Mouse (Mus musculus) monocyte, adult 2 months (primary cell): ENCODE results near the gene Hist1h4f.
"Not testable (repeated sequence)": the region's sequence is repeated elsewhere in the genome, so short reads cannot be mapped to it uniquely, and the experiment has no call there.

Experiments
- DNase-seq, 2 experiments: peaks; one replicate each; pipeline ENCODE4 v3.0.0; 2022; ENCODE audit warnings: low spot score in 2 of 2, low read depth in 1 of 2

Hist1h4f gene

DNA sequence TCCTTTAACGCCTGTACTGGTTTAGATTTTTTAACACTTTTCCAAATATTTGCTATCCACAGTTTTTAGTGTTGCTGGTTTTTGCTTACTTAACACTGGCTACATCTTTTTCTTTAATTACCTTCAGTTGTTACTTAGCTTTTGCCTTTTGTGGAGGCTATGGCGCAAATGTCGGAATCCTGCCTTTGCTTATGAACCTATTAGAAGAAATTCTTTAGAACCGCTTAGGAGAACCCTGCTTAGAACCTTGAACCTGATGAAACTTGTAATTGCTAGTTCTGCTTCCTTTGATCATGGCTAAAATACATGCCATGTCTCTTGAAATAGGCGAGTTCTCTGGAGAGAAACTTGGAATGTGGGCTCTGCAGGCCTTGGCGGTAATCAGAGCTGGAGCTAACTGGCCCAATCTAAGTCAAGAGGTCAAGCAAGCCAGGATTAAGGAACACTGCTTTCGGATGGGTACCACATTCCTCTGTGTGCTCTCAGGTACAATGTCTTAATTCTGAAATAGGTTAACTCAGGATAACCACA is 25.0 kb upstream of the Hist1h4f start:
- DNase-seq = no peak

DNA sequence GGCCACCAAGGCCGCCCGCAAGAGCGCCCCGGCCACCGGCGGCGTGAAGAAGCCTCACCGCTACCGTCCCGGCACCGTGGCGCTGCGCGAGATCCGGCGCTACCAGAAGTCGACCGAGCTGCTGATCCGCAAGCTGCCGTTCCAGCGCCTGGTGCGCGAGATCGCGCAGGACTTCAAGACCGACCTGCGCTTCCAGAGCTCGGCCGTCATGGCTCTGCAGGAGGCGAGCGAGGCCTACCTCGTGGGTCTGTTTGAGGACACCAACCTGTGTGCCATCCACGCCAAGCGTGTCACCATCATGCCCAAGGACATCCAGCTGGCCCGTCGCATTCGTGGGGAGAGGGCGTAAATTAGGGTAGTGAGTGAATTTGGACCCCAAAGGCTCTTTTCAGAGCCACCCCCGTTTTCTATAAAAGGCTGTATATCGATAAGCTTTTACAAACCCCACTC is 24.4 kb upstream of the Hist1h4f start:
- not testable (repeated sequence) for DNase-seq

DNA sequence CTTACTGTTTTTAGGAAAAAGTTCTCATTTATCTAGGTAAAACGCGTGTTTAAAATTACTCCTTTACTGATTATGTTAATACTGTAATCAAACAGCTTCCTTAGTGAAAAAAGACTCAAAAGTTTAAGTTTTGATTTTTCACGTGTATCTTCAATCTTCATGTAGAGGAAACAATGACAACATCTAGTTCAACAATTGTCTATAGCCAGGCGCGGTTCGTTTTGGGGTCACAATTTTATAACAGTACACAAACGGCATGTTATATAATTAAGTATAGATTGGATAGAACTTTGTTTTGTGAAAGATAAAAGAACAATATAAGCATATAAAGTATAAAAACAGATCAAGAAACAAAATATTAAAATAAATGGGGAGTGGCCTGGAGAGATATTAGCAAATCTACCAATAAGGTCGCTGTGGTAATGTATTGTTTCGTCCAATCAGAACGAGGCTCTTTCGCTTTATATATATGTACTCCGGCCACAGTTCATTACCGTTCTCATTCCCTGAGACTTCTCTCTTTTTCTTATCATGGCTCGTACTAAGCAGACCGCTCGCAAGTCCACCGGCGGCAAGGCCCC is 23.9 kb upstream of the Hist1h4f start, which contains the start of gene Hist1h3d:
Gene Hist1h3d, plus strand, starts transcription at position 493 of the 581 bp plus-strand sequence.
- peak in 1 of 2 experiments; percentile 61 for DNase-seq

DNA sequence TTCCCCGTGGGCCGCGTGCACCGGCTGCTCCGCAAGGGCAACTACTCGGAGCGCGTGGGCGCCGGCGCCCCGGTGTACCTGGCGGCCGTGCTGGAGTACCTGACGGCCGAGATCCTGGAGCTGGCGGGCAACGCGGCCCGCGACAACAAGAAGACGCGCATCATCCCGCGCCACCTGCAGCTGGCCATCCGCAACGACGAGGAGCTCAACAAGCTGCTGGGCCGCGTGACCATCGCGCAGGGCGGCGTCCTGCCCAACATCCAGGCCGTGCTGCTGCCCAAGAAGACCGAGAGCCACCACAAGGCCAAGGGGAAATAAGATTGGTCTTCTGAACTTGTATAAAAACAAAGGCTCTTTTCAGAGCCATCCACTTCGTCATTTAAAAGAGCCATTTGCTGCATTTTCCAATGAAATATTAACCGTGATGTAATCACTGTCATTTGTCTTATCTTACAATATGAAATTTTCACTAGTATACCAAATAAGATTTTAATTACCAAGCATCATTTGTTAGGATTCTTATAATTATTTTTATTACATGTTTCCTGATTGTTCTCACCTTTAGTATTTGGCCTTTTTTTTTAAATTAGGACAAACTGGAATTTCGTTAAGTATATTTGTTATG is 23.2 kb upstream of the Hist1h4f start:
- DNase-seq = not testable (repeated sequence)

GRCm38 (mm10) chr13:23573898-23574524 is 22.6 kb upstream of the Hist1h4f start, which contains the start of the genes Hist1h2bf and Hist1h2ad:
Gene Hist1h2bf, minus strand, starts transcription at chr13:23574196.
Gene Hist1h2ad, plus strand, starts transcription at chr13:23574381.
- peak; percentile 82 to 87 for DNase-seq

DNA sequence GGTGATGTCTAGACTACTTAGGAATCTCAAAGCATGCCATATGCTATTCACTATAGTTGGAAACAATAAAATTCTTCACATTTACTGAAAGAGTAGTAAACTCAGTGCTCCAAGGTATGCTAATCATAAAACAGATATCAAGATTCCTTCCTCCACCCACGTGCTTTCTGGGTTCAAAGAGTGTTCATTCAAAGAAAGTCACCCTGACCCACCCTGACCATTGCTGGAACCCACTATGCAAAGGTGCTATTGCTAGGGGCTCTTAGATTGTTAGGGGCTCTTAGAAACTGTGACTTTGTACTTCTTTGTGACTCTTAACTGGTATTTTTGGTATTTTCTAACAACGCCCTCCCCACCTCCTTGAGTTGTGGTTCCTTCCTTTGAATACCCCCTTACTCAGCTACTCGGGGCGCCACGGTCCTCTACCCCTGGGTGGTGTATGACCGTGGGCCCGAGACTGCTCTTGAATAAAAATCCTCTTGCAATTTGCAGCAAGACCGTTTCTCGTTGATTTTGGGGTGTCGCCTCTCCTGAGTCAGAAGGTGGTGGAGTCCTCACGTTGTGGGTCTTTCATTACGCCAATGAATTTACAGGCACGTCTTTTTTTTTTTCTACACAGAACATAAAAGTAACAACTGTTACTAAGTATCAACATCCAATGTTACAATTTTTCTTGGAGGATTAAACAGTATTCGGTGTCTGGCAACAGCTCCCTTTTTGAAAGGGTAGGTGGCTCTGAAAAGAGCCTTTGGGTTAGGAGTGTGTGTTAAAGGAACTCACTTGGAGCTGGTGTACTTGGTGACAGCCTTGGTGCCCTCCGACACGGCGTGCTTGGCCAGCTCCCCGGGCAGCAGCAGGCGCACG is 21.8 kb upstream of the Hist1h4f start:
- DNase-seq = not testable (repeated sequence)

GRCm38 (mm10) chr13:23572218-23573033 is 21.0 kb upstream of the Hist1h4f start:
- DNase-seq = no peak

DNA sequence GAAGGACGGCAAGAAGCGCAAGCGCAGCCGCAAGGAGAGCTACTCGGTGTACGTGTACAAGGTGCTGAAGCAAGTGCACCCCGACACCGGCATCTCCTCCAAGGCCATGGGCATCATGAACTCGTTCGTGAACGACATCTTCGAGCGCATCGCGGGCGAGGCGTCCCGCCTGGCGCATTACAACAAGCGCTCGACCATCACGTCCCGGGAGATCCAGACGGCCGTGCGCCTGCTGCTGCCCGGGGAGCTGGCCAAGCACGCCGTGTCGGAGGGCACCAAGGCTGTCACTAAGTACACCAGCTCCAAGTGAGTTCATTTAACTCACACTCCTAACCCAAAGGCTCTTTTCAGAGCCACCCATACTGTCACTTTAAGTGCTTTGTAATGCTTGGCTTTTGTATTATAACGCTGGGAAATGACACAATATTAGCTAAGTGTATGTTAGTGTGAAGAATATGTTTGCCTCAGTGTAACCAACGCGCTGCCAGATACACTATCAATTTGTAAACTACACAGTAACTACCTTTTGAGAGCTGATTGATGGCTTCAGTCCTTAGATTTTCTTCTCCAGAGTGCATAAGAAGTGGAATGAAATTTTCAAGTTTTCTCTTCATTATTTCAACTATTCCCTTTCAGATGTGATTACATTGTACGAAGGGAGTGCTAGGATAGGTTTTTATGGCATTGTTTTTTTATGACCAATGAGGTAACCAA is 20.2 kb upstream of the Hist1h4f start:
- DNase-seq = not testable (repeated sequence)

GRCm38 (mm10) chr13:23571022-23571503 is 19.6 kb upstream of the Hist1h4f start, which contains the start of the genes Hist1h2ae and Hist1h2bg:
Gene Hist1h2ae, minus strand, starts transcription at chr13:23571220.
Gene Hist1h2bg, plus strand, starts transcription at chr13:23571396.
- DNase-seq = peak in 1 of 2 experiments; percentile 54

GRCm38 (mm10) chr13:23570261-23571021 is 19.0 kb upstream of the Hist1h4f start:
- DNase-seq = not testable (repeated sequence)

DNA sequence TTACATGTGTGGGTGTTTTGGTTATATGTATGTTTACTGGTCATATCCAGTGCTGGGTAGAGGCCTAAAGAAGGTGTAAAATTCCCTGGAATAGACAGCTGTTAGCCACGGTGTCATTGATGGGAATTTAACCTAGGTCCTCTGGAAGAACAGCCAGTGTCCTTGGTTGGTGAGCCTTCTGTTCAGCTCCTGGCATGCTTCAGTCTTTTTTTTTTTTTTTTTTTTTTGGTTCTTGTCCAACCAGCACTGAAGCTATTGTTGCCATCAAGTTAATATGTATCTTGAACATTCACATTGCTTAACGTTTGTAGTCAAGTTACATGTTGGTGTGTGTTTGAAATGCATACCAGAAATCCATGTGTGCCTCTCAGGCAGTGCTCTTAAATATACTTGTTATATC is 13.0 kb upstream of the Hist1h4f start:
- DNase-seq = no peak

DNA sequence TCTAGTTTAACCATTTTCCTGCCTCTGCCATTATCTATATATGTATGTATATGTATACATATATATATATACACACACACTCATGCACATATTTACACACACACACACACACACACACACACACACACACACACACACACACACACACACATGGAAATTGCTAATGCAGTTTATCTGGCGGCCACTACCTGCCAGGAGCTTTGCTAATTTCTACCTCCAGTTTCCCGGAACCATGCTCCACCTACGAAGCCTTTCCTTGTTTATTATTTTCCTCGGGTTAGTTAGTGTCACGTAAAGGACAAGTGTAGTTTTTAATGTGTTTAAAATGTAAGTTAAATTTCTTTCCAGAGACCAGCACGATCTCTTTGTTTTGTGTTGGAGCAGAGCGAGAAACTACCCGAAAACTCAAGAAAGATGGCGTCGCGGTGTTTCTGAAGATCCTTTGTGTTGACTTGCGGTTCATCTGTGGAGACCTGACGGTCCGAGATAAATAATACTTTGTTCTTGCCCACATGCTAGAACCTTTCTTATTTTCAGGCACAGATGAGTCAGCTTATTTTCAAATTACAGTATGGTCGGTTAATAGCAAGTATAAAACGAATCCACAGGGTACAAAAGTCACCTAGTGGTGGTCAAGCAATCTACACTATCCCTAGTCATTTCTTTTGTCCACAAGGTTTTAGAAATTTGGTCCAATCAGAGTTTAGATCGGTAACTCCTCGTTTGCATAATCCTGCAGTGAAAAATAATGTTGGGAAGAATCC is 11.4 kb upstream of the Hist1h4f start:
- peak in 1 of 2 experiments; percentile 26 for DNase-seq

- DNase-seq = peak; percentile 91 to 94
These were observed 10.6 kb upstream of the Hist1h4f start, which contains the start of gene Hist1h3e for GRCm38 (mm10) chr13:23561883-23562659. Gene Hist1h3e, minus strand, starts transcription at chr13:23562369.

DNA sequence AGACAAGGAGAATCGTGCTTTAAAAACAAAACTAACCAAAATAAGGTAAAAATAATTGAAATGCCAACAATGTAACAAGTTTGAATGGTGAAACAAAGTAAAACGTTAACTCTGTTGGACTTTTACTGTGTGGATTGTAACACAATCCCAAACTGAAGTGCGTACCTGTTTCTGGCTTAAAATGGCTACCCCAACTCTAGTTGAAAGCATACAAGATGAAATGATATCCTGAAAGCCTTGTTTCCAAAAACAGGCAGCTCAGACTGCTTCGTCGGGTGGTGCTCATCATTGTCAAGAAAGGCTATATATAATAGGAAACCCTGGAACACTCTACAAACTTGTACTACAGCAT is 10.1 kb upstream of the Hist1h4f start:
- DNase-seq = not testable (repeated sequence)

DNA sequence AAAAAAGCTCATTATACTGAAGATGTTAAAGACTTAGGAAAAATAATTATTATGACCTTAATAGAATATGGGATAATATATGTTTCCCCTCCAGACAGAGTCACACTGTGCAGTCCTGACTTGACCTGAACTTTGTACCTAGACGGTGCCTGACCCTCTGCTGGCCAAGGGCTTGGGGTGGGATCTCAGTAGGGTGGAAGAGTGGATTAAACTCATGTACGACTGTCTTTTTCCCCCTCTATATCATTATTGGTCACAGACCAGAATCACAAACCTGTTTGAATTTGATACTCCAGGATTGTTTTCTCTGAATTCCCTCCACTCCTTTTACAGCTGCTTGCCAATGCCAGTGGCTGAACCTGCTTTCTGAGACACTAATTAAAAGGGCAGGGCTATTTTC is 9.3 kb upstream of the Hist1h4f start:
- not testable (repeated sequence) for DNase-seq

DNA sequence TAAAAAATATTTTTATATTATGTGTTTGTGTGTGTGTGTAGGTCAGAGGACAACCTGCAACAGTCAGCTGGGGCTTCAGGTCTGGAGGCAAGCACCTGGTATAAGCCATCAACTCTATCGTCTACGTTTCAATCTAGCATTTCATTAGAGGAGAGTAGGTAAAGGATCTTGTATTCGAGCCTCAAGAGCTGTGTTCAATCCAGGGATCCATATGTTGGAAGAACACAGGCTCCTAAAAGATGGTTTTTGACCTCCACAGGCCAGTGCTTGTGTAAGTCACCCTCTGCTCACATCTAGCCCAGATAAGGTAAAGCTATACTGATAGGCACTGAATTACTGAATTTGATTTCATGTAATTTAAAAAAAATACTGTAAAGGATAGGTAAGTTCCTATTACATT is 5.5 kb upstream of the Hist1h4f start:
- DNase-seq = no peak
